Mouse (Mus musculus): ENCODE measurements at regions not wholly inside any gene's neighbourhood (a gene's known extent, or its start where the extent isn't known, plus 50 kb on each side); places are given as distances from the start of the nearest gene placed in this dataset.

- TF ChIP-seq CTCF (IDR thresholded peaks at IDR 0.05; ENCODE audit: control insufficient read depth, insufficient read depth, insufficient replicate concordance, low read depth, low read length) (no peak), POLR2A (IDR thresholded peaks at IDR 0.05; ENCODE audit: control insufficient read depth, low read depth, low read length) (no peak)
Observed at GRCm38 (mm10) chr8:115758011-115758410, 50.4 kb upstream of the Maf start.
